Mouse (Mus musculus): ENCODE results near the gene Colca2.

Colca2 gene

DNA sequence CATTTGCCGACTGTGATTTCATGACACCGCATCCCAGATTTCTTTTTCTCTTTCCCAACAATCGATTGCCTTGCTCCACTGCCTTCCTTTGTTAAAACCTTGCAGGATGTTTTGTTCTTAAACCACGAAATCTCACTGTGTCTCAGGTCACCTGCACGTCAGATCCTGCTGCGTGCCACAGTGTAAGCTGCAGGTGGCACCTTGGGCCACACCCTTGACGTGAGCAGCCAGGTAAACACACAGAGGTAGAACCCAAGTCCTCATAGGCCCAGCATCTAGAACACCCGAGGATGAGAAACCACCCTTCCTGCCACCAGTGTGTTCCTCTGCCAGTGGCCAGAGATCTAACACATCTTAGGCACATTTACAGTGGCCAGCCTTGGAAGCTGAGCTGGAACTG lies 7.3 kb downstream of the Colca2 start:
- DNase-seq, result no peak

GRCm38 (mm10) chr9:51268852-51269251 lies 9.5 kb downstream of the Colca2 start:
- DNase-seq, result no peak

GRCm38 (mm10) chr9:51258426-51258825 lies 19.9 kb downstream of the Colca2 start:
- no peak for DNase-seq

GRCm38 (mm10) chr9:51256780-51257502 lies 21.4 kb downstream of the Colca2 start:
- DNase-seq, result no peak

DNA sequence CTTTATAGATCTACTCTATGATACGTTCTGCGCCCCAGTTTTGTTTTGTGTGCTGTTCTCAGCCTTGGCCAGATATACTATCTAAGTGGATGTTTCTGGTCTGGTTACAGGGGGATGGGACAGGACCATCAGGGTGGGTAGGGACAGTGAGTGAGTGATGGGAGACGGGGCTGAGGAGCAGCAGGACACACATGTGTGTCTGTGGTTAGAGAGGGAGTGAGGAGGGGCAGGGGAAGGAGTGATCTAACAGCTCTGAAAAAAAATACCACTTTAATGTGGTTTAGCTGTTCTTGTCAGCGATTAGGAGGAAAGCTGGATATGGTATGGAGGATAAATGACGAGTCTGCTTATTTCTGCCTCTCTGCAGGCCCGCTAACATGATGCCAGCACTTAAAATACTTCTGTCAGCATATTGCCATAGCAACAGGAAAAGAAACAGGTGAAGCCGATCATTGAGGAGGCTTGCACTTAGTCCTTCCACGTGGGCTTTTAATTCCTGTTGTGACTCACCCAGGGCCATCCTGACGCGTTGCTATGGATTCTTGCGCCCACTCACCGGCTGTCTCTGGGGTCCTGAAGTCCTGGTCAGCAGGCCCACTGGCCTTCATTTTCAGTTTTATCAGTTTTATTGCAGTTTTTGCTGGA lies 39.5 kb downstream of the Colca2 start:
- no peak for DNase-seq

- no peak for DNase-seq
Observed at GRCm38 (mm10) chr9:51232163-51232562, 46.2 kb downstream of the Colca2 start.

GRCm38 (mm10) chr9:51230701-51231389 lies 47.5 kb downstream of the Colca2 start:
- DNase-seq, result no peak

- DNase-seq, result no peak
Observed at GRCm38 (mm10) chr9:51225636-51226166, 52.7 kb downstream of the Colca2 start.

Data from cerebellum, adult 11 months (tissue).